14 mouse cellular contexts compared by ENCODE assay signal in the genomic region with DNA sequence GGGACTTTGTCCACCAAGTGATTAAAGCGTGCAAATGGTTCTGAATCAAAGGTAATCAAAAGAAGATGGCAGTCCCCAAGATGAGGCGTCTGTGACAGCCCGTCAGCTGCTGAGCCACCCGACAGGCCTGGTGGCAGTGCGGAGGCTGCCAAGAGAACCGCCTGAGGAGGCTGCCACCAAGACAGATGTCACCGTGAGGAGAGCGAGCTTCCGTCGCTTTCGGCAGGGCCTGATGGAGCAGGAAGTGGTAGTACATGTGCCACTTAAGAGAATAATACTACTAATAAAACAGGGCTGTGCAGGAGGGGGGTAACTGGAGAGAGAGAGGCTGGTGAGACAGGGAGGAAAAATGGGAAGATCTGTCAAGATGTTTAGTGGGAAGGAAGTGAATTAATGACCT.
DNase-seq lines count a peak whose midpoint lies in the region; ATAC-seq lines count a peak whose summit lies in the region.
"Had no signal": no experiment of that assay in that cellular context is flagged by ENCODE, and none has a peak within 500 bp of the region (broad histone marks: within the 10 kb centered on the region; RNA-seq: fewer than 3 reads in every experiment).

No protein-coding gene starts in this region.

- H3K36me3 ChIP-seq in midbrain, embryonic 14.5 days (ENCODE audit: control insufficient read depth, insufficient read depth, low read length) = no peaks in the 10 kb centered on the region
- H3K36me3 ChIP-seq: embryonic facial prominence, embryonic 13.5 days; hindbrain, embryonic 15.5 days; liver, embryonic 13.5 days had no signal

- H3K9ac ChIP-seq in midbrain, embryonic 14.5 days (replicated peaks; ENCODE audit: low read length) = no peak overlapping the region
- H3K9ac ChIP-seq: embryonic facial prominence, embryonic 13.5 days; hindbrain, embryonic 15.5 days; liver, embryonic 13.5 days had no signal

- no peak overlapping the region for H3K4me3 ChIP-seq in midbrain, embryonic 14.5 days (replicated peaks; ENCODE audit: low read depth, low read length)
- H3K4me3 ChIP-seq: embryonic facial prominence, embryonic 13.5 days; hindbrain, embryonic 15.5 days; liver, embryonic 13.5 days had no signal

- no peak for ATAC-seq in CD4-positive, CD25-positive, alpha-beta regulatory T cell, adult 4 months
- no peak for ATAC-seq in midbrain, embryonic 14.5 days (ENCODE audit: low FRiP score, low TSS enrichment)
- ATAC-seq in megakaryocyte-erythroid progenitor cell, adult 5-6 weeks (replicated peaks; ENCODE audit: low FRiP score, low TSS enrichment, poor library complexity, severe bottlenecking) = no peak

- H3K27me3 ChIP-seq in midbrain, embryonic 14.5 days (ENCODE audit: control insufficient read depth, insufficient read depth, low read length) = no peaks in the 10 kb centered on the region

- no peak overlapping the region for H3K27ac ChIP-seq in midbrain, embryonic 14.5 days (replicated peaks; ENCODE audit: low read depth, low read length)
- H3K27ac ChIP-seq: embryonic facial prominence, embryonic 13.5 days; hindbrain, embryonic 15.5 days; liver, embryonic 13.5 days had no signal

- WGBS in midbrain, embryonic 14.5 days = 37% methylated on average over 11 of the region's 11 CpGs

- H3K9me3 ChIP-seq in midbrain, embryonic 14.5 days (ENCODE audit: control insufficient read depth, low read length) = no peaks in the 10 kb centered on the region; the same call in 1 of the 2 replicates
- H3K9me3 ChIP-seq: embryonic facial prominence, embryonic 13.5 days; hindbrain, embryonic 15.5 days; liver, embryonic 13.5 days had no signal

- intact Hi-C loops in left cerebral cortex, postnatal 4 days (cut with DNase I) = no loop called here

- peaks cover 19% of the 10 kb centered on the region for H3K4me1 ChIP-seq in midbrain, embryonic 14.5 days (ENCODE audit: control insufficient read depth, insufficient read depth, low read length)
- H3K4me1 ChIP-seq: liver, embryonic 13.5 days had no signal

- DNase-seq in CD4-positive, CD25-positive, alpha-beta regulatory T cell, adult 2 months (ENCODE audit: low read depth, low spot score) = peak; percentile 55
- peak; percentile 69 for DNase-seq in left cerebral cortex, postnatal 4 days
- DNase-seq in left cerebral cortex, adult 8-10 months (ENCODE audit: low spot score in 2 of 2) = no peak
- peak; percentile 30 for DNase-seq in midbrain, embryonic 14.5 days
- peak; percentile 74 for DNase-seq in thymus, postnatal 4 days
- DNase-seq in ovary, adult 18-20 months (ENCODE audit: low spot score) = no peak
- DNase-seq: cerebellum, adult 18-20 months; kidney, adult 9 months; liver, embryonic 13.5 days; lung, postnatal 14 days had no signal

- no peak overlapping the region for H3K4me2 ChIP-seq in midbrain, embryonic 14.5 days (ENCODE audit: low read length)
- H3K4me2 ChIP-seq: embryonic facial prominence, embryonic 13.5 days; hindbrain, embryonic 15.5 days; liver, embryonic 13.5 days had no signal

Comparison
In these comparisons a context has a peak if more than half of its experiments do, and no peak if none do; other contexts are left out.
1. DNase-seq: peak in CD4-positive, CD25-positive, alpha-beta regulatory T cell, adult 2 months (single experiment), left cerebral cortex, postnatal 4 days (single experiment), midbrain, embryonic 14.5 days (single experiment) and thymus, postnatal 4 days (single experiment); none in left cerebral cortex, adult 8-10 months (0 of 2) and ovary, adult 18-20 months (single experiment).